Mouse (Mus musculus) C3H10T1/2 (cell line): ENCODE data around the gene Ovol2. TPM values are rescaled to one million over a fixed set of nuclear protein-coding genes. Genes with fewer than 3 reads are reported as not detected.

Experiments used
- polyA plus RNA-seq, 2 experiments: library from polyadenylated mRNA; unstranded; fragments of >200 nt; fragmentation: generic; extraction: Trizol; gene quantifications; one replicate each; pipeline ENCODE4 v1.2.1; 2012; ENCODE audit warnings: missing spikeins in 2 of 2

Ovol2 gene
- polyA plus RNA-seq, result not detected

GRCm38 (mm10) chr2:144331401-144332302 lies at the start of gene Ovol2:
Gene Ovol2, minus strand, starts transcription at chr2:144332146.

GRCm38 (mm10) chr2:144368400-144369019 lies 36.6 kb upstream of the Ovol2 start, which contains the start of the genes Kat14 and Pet117:
Gene Kat14, plus strand, starts transcription at chr2:144368983.
Gene Pet117, plus strand, starts transcription at chr2:144368996.

GRCm38 (mm10) chr2:144270507-144271420 lies 61.2 kb downstream of the Ovol2 start, which contains the start of the genes Mgme1 and Snx5:
Gene Mgme1, plus strand, starts transcription at chr2:144270663.
Gene Snx5, minus strand, starts transcription at chr2:144270906.

Other genes with a start within 250 kb of the Ovol2 start
- 1 to 10 TPM in 1 of 2 experiments, under 1 TPM in 1; 0.59 to 4.9 TPM for gene Mgme1, start 61.5 kb downstream of the Ovol2 start, polyA plus RNA-seq
- 10 to 100 TPM in 1 of 2 experiments, 1 to 10 TPM in 1; 8.5 to 37.8 TPM for gene Snx5, start 61.2 kb downstream of the Ovol2 start, polyA plus RNA-seq
- 10 to 100 TPM; 14.9 to 18.8 TPM for gene Kat14, start 36.8 kb upstream of the Ovol2 start, polyA plus RNA-seq
- 1 to 10 TPM in 1 of 2 experiments, not detected in 1; 2.9 TPM for gene Pet117, start 36.9 kb upstream of the Ovol2 start, polyA plus RNA-seq
- under 1 TPM; 0.01 to 0.40 TPM for gene Dzank1, start 195.3 kb upstream of the Ovol2 start, polyA plus RNA-seq
- 1 to 10 TPM in 1 of 2 experiments, under 1 TPM in 1; 0.33 to 2.7 TPM for gene Polr3f, start 195.6 kb upstream of the Ovol2 start, polyA plus RNA-seq
- 10 to 100 TPM in 1 of 2 experiments, under 1 TPM in 1; 0.46 to 10.9 TPM for gene Rbbp9, start 218.7 kb upstream of the Ovol2 start, polyA plus RNA-seq
- 10 to 100 TPM; 14.4 to 26.7 TPM for gene Sec23b, start 224.1 kb upstream of the Ovol2 start, polyA plus RNA-seq